Mouse (Mus musculus) heart, embryonic 14.5 days (tissue): ENCODE measurements around the gene Dnajc6. TPM values are rescaled to one million over a fixed set of nuclear protein-coding genes. Genes with fewer than 3 reads are reported as not detected.

ENCODE experiments used
- ATAC-seq: fragments of 200-750 bp; cut with Nextera tagmentation; 2 replicates; pipeline ENCODE4 v1.8.0; 2017; ENCODE audit warnings: low read depth, moderate TSS enrichment; ENCODE audit not compliant: insufficient number of reproducible peaks, insufficient read depth, low FRiP score
- H3K27ac ChIP-seq, 2 experiments: fragments of 200-500 bp in 1 of 2; fragments of 300-500 bp in 1 of 2; sonication (generic) in 1 of 2; replicated peaks in 1 of 2; 2 replicates each; pipeline ENCODE4 v1.5.1; 2012 to 2014; ENCODE audit warnings: low read depth in 2 of 2, low read length in 2 of 2, control low read depth in 1 of 2, mild to moderate bottlenecking in 1 of 2, mixed read lengths in 1 of 2; ENCODE audit not compliant: control insufficient read depth in 1 of 2, insufficient read depth in 1 of 2
- H3K27me3 ChIP-seq: fragments of 300-500 bp; sonication (generic); 2 replicates; pipeline ENCODE4 v1.6.1; 2014; ENCODE audit warnings: mild to moderate bottlenecking, low read length, control low read depth; ENCODE audit not compliant: control insufficient read depth, insufficient read depth
- H3K36me3 ChIP-seq: fragments of 300-500 bp; sonication (generic); 2 replicates; pipeline ENCODE4 v1.6.1; 2014; ENCODE audit warnings: mild to moderate bottlenecking, control low read depth, low read length, mixed read lengths; ENCODE audit not compliant: control insufficient read depth, insufficient read depth
- H3K4me1 ChIP-seq, 2 experiments: fragments of 200-500 bp in 1 of 2; fragments of 300-500 bp in 1 of 2; sonication (generic) in 1 of 2; 2 replicates each; pipeline ENCODE4 v1.6.1; 2012 to 2014; ENCODE audit warnings: low read length in 2 of 2, control low read depth in 1 of 2, mixed read lengths in 1 of 2; ENCODE audit not compliant: control insufficient read depth in 2 of 2, insufficient read depth in 2 of 2
- H3K4me2 ChIP-seq: fragments of 300-500 bp; sonication (generic); 2 replicates; pipeline ENCODE4 v1.6.1; 2014; ENCODE audit warnings: mild to moderate bottlenecking, low read length
- H3K4me3 ChIP-seq, 2 experiments: fragments of 200-500 bp in 1 of 2; fragments of 300-500 bp in 1 of 2; sonication (generic) in 1 of 2; 2 replicates each; pipeline ENCODE4 v1.5.1; 2012 to 2014; ENCODE audit warnings: low read length in 2 of 2, mild to moderate bottlenecking in 2 of 2, control low read depth in 1 of 2, low read depth in 1 of 2, moderate library complexity in 1 of 2; ENCODE audit not compliant: control insufficient read depth in 1 of 2, insufficient read depth in 1 of 2
- H3K9ac ChIP-seq: fragments of 300-500 bp; sonication (generic); 2 replicates; pipeline ENCODE4 v1.6.1; 2014; ENCODE audit warnings: mild to moderate bottlenecking, low read length
- H3K9me3 ChIP-seq: fragments of 300-500 bp; sonication (generic); 2 replicates; pipeline ENCODE4 v1.6.1; 2016; ENCODE audit warnings: low read length, control low read depth; ENCODE audit not compliant: control insufficient read depth
- WGBS: fragments of 180-500 bp; shearing (Covaris S2); extraction: QIAGEN DNeasy Blood & Tissue Kit; methylation state at CpG from one replicate; pipeline ENCODE4 v1.1.7; 2014; 5-methylcytosine and 5-hydroxymethylcytosine counted together
- polyA plus RNA-seq: library from polyadenylated mRNA; unstranded; fragments of >200 nt; fragmentation: Nextera tagmentation; extraction: Ambion mirVana; gene quantifications from 2 replicates; pipeline ENCODE4 v1.2.1, GENCODE M21; 2014

The Dnajc6 gene
- polyA plus RNA-seq, 1 experiment from 2014 or later, result 0.70 TPM

- WGBS, result 47% methylated on average over 3 of the region's 3 CpGs
- no peak overlapping the region for H3K4me2 ChIP-seq
- no peaks in the 10 kb centered on the region for H3K4me1 ChIP-seq
- no peak for ATAC-seq
- no peaks in the 10 kb centered on the region for H3K27me3 ChIP-seq
- no peaks in the 10 kb centered on the region for H3K36me3 ChIP-seq
- no peak overlapping the region for H3K27ac ChIP-seq
- H3K4me3 ChIP-seq, result no peak overlapping the region
- no peak overlapping the region for H3K9ac ChIP-seq
- H3K9me3 ChIP-seq, result no peaks in the 10 kb centered on the region
Measured at GRCm38 (mm10) chr4:101603635-101604034, 107.2 kb downstream of the Dnajc6 start.

DNA sequence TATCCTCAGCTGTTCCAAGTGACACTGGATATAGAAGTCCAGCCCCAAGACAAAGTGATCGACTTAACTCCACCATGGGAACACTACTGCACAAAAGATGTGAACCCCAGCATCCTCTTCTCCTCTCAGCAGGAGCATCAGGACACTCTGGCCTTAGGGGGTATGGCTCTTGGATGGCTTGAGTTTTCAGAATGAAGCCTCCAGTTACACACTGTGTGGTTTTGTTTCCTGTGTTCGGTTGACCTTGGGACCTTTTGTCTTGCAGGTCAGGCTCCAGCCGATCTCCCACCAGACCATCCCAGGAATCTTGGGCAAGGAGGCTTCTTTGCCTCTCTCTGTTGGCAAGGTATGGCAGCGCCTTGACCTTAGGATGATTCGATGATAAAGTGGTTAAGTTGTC is 120.1 kb downstream of the Dnajc6 start:
- Histone ChIP-seq H3K9ac (no peak overlapping the region), H3K9me3 (no peaks in the 10 kb centered on the region), H3K27me3 (no peaks in the 10 kb centered on the region), H3K4me2 (no peak overlapping the region), H3K4me3 (no peak overlapping the region), H3K36me3 (no peaks in the 10 kb centered on the region), H3K27ac (no peak overlapping the region), H3K4me1 (no peaks in the 10 kb centered on the region)
- no peak for ATAC-seq
- WGBS, result 85% methylated on average over 5 of the region's 5 CpGs

DNA sequence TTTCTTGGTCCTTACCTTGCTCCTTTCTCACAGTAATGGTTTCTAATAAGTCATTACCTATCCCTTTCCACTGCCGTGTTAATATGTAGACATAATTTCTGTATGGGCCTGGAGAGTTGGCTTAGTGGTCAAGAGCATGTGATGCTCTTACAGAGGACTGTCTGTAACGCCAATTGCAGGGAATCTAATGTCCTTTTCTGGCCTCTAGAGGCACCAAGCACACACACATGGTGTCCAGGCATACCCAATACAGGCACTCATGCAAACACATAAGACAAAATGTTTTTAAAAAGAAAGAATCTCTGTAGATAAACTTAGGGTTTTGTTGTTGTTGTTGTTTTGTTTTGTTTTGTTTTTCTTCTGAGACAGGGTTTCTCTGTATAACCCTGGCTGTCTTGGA is 121.3 kb downstream of the Dnajc6 start:
- Histone ChIP-seq H3K9me3 (no peaks in the 10 kb centered on the region), H3K4me3 (no peak overlapping the region), H3K27ac (no peak overlapping the region), H3K27me3 (no peaks in the 10 kb centered on the region), H3K9ac (no peak overlapping the region), H3K36me3 (no peaks in the 10 kb centered on the region), H3K4me2 (no peak overlapping the region), H3K4me1 (no peaks in the 10 kb centered on the region)
- WGBS, result 64% methylated on average over 2 of the region's 2 CpGs
- ATAC-seq, result no peak

DNA sequence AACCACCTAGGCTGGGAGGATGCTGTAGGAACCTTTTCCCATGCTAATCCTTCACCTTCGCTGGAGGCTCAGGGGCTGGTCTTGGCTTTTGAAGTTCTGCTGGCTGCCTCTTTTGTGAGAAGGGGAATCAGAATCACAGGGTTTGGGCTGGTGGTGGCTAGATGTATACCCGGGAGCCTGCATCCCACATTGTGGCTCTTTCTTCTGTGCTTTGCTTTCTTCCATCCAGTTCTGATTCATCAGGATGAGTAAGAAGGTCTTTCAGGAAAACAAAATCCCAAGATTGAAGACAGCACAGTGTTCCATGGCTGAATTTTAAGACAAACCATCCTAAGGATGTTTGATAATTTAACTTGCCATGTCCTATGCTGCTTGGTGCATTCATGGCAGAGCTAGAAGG is 123.8 kb downstream of the Dnajc6 start:
- WGBS, result 54% methylated on average over 2 of the region's 2 CpGs
- no peak overlapping the region for H3K9ac ChIP-seq

DNA sequence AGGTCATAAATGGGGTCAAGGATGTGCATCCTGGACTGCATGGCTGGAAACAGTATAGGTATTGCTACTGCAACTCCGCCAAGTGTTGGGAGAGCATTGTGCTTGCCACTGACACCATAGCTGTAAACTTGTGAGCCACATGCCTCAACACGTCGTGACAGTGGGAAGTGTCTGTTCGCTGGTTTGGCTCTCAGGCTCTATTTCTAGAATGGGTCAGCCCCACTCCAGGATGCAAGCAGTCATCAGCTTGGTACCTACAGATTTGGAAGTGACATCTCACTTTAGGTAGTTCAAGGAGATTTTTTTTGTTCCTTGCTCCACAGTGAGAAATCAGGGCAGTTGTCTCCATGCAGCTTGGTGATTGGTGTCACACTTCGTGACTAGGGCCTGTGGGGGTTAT is 124.8 kb downstream of the Dnajc6 start:
- Histone ChIP-seq H3K36me3 (no peaks in the 10 kb centered on the region), H3K9me3 (no peaks in the 10 kb centered on the region), H3K4me2 (no peak overlapping the region), H3K27me3 (no peaks in the 10 kb centered on the region), H3K4me1 (no peaks in the 10 kb centered on the region), H3K9ac (no peak overlapping the region), H3K27ac (no peak overlapping the region), H3K4me3 (no peak overlapping the region)
- WGBS, result 74% methylated on average over 5 of the region's 5 CpGs
- no peak for ATAC-seq

More for the DNA sequence above, 123.8 kb downstream of the Dnajc6 start:
- no peak for ATAC-seq
- H3K4me3 ChIP-seq, result no peak overlapping the region
- no peaks in the 10 kb centered on the region for H3K36me3 ChIP-seq
- no peak overlapping the region for H3K4me2 ChIP-seq
- H3K27me3 ChIP-seq, result no peaks in the 10 kb centered on the region
- H3K9me3 ChIP-seq, result no peaks in the 10 kb centered on the region
- H3K4me1 ChIP-seq, result no peaks in the 10 kb centered on the region
- H3K27ac ChIP-seq, result no peak overlapping the region

GRCm38 (mm10) chr4:101625278-101625677 is 128.8 kb downstream of the Dnajc6 start:
- no peaks in the 10 kb centered on the region for H3K4me1 ChIP-seq
- no peaks in the 10 kb centered on the region for H3K27me3 ChIP-seq
- H3K27ac ChIP-seq, result no peak overlapping the region
- no peak for ATAC-seq
- no peak overlapping the region for H3K9ac ChIP-seq
- H3K4me3 ChIP-seq, result no peak overlapping the region
- H3K36me3 ChIP-seq, result no peaks in the 10 kb centered on the region
- no peaks in the 10 kb centered on the region for H3K9me3 ChIP-seq
- WGBS, result 81% methylated on average over 5 of the region's 5 CpGs
- no peak overlapping the region for H3K4me2 ChIP-seq

GRCm38 (mm10) chr4:101635596-101635995 is 139.1 kb downstream of the Dnajc6 start:
- H3K9ac ChIP-seq, result no peak overlapping the region
- H3K4me1 ChIP-seq, result no peaks in the 10 kb centered on the region
- H3K36me3 ChIP-seq, result no peaks in the 10 kb centered on the region
- no peak overlapping the region for H3K4me2 ChIP-seq
- H3K9me3 ChIP-seq, result no peaks in the 10 kb centered on the region
- no peak overlapping the region for H3K27ac ChIP-seq
- no peak overlapping the region for H3K4me3 ChIP-seq
- H3K27me3 ChIP-seq, result no peaks in the 10 kb centered on the region
- ATAC-seq, result no peak
- 41% methylated on average over 2 of the region's 2 CpGs for WGBS

GRCm38 (mm10) chr4:101637472-101637871 is 141.0 kb downstream of the Dnajc6 start:
- H3K9ac ChIP-seq, result no peak overlapping the region
- H3K27ac ChIP-seq, result no peak overlapping the region
- no peak overlapping the region for H3K4me3 ChIP-seq
- WGBS, result 80% methylated on average over 1 of the region's 1 CpGs
- no peaks in the 10 kb centered on the region for H3K9me3 ChIP-seq
- no peaks in the 10 kb centered on the region for H3K27me3 ChIP-seq
- no peak for ATAC-seq
- H3K4me2 ChIP-seq, result no peak overlapping the region
- no peaks in the 10 kb centered on the region for H3K36me3 ChIP-seq
- no peaks in the 10 kb centered on the region for H3K4me1 ChIP-seq
